Mouse (Mus musculus): ENCODE results near the gene Svs2.
"Not testable (repeated sequence)": the region's sequence is repeated elsewhere in the genome, so short reads cannot be mapped to it uniquely, and the experiment has no call there.

Svs2 gene

DNA sequence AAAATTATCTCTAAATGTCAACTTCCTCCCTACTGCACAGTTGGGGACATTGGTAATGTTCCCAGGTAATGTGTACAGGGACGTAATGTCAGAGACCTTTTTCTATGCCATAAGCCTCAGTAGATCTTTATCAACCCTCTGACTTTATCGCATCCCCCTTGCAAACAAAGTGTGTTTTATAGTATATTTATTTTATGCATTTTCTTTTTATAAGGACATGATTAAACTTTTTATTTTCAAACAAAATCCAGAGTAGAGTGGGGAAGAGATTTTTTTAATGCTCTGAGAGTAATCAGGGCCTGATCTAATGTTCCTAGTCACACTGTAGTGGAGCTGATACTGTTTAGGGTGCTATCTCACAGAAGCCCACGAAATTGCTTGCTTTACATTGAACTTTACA, at the start of gene Svs2:
Gene Svs2 (minus strand): TSS at position 101 of the 400 bp plus-strand sequence.
- no peak for DNase-seq (ENCODE audit: extremely low read depth, insufficient read length, low spot score)

DNA sequence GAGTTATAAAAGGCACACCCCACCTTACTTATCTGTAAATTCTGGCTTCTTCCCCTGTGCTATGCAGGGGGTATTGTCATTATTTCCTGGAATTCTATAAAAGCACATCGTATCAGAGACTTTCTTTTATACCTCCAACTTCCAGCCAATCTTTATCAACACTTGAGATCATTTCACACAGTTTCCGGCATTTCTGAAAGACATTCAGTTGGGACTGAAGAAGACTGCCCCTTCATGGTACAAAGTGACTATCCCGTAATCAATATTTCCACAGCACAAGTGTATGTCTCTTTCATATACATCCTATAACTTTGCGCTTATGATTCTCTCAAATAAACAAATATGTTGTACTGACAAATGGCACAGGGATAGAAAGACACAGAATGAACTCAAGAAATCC, 40.1 kb upstream of the Svs2 start, which contains the start of gene Svs4:
Gene Svs4 (minus strand): TSS at position 101 of the 400 bp plus-strand sequence.
- no peak for DNase-seq (ENCODE audit: extremely low read depth, insufficient read length, low spot score)

DNA sequence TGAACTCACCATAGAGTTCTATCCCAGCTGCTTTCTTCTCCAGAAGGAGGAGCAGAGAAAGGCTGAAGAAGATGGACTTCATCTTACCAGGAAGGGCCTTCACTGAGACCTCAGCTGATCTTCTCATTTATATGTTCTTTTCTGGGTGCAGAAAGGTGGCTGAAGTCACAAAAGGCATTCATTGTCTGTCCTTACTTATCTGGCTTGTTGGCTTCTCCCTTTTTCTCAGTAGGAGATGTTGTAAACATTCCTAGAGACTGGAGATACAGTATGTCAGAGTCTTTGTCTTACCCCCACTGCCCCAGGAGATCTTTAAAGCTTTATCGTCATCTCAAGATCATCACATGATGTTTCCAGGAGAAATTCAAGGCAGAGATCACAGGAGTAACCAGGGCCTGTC, 18.3 kb upstream of the Svs2 start, which contains the start of gene Svs3b:
Gene Svs3b (minus strand): TSS at position 101 of the 400 bp plus-strand sequence.
- not testable (repeated sequence) for DNase-seq (ENCODE audit: extremely low read depth, insufficient read length, low spot score)

DNA sequence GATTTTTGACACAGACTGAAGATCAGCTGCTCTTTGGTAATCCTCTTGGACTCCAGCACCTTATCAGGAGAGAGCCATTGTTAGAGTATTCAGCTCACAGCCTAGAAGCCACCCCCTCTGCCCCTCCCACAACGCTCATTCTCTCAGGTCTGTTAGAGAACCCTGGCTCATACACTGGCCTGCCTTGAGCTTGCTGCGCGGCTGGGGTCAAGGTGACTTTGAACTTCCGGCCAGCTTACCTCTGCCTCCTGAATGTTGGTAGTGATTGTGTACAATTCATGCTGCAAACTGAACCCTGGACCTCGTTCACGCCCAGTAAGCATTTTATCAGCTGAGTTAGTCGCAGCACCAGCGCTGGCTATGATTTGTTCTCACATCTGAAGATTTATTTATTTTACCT, 5.6 kb downstream of the Svs2 start:
- no peak for DNase-seq (ENCODE audit: extremely low read depth, insufficient read length, low spot score)

DNA sequence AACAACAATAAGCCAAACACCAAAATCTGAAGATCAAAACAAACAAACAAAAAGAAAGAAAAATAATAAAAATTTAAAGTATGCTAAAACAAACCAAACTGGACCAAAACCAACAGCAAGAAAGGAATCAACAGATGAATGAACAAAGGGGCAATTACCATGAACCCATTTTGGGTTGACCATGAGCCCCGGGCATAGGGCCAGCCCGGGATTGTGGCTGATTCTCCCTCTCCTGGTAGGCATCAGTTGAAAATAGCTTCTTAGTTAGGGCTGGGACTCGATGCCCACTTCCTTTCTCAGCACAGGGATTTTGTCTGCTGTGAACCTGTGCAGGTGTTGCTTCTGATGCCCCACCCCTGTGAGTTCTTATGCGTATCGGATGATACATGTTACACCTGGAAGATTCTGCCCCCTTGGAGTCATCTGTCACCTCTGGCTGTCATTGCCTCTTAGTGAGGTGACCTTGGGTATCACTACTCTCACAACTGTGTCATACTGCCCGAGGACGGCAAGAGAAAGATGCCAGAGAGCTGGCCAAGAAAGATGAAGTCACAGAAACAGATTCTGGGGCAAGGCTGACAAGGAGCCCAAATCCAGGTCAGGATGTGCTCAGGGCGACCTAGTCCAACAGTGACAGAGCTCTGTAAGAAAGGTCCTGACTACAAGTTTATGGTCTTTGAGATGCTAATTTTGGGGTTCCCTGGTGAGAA, 9.8 kb downstream of the Svs2 start:
- no peak for DNase-seq (ENCODE audit: extremely low read depth, insufficient read length, low spot score)

DNA sequence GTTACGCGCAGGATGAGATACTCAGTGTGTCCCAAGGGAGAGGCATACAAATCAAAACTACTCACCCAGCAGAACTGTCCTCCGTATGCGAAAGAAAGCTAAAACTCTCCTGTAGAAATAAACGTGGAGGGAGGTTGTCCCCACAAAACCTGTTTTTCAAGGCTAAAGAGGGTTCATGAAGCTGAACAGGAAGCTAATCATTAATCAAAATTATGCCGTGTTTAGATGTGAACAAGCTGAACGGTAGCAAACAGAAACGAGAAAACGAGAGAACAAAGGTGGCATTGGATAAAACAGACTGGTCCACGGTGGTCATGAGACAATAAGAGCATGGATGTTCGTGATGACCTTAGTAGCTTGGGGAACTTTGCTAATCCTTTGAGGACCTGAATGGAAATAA, 16.7 kb downstream of the Svs2 start, which contains the start of gene Wfdc15b:
Gene Wfdc15b (minus strand): TSS at position 139 of the 400 bp plus-strand sequence.
- DNase-seq (ENCODE audit: extremely low read depth, insufficient read length, low spot score): no peak

DNA sequence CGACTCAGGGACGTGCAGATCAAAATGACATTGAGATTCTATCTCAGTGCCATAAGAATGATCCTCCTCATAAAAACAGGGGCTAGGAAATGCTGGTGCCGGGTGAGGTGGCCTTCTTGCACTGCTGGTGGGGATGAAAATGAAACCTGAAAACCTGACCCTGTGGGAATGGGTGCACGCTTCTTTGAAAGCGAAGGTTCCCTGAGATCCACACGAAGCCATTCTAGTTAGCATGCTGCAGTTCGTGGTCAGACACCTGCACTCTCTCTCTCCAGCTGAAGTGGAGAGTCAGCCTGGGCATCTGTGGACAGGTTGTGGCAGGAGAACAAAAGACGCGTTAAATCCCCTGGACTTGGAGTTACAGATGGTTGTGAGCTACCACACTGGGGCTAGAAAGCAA, 19.0 kb downstream of the Svs2 start:
- no peak for DNase-seq (ENCODE audit: extremely low read depth, insufficient read length, low spot score)

DNA sequence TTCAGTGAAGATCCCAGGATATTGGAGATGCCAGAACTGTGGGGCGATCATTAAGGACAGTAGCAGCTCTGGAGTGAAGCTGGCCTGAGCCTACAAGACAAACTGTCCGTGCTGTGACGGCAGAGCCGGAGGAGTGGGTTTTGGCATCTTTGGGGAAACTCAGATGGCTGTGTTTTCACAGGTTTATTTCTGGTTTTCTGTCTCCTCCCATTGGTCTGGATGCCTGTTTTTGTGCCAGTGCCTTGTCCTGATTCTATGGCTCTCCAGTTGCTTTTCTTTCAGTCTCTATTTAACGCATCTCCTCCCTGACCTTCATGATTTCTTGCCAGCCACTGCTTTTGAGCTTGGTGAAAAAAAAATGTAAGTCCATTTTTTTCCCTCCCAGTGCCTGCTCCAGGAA, 25.6 kb downstream of the Svs2 start:
- no peak for DNase-seq (ENCODE audit: extremely low read depth, insufficient read length, low spot score)

DNA sequence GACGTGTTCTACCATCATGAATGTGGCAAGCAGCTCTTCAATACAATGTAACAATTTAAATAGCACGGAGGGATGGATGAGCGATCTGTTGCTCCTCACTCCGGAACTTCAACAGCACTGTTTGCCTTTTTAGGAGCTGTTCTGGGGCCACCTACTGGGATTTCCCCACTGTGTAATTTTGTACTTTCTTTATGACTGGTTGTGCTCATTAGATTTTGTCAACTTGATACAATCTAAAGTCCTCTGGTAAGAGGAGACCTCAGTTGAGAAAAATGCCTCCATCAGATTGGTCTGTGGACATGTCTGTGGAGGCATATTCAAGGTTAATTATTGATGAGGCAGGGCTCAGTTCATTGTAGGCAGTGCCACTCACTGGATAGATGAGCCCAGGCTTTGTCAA, 27.4 kb downstream of the Svs2 start:
- DNase-seq (ENCODE audit: extremely low read depth, insufficient read length, low spot score): no peak

DNA sequence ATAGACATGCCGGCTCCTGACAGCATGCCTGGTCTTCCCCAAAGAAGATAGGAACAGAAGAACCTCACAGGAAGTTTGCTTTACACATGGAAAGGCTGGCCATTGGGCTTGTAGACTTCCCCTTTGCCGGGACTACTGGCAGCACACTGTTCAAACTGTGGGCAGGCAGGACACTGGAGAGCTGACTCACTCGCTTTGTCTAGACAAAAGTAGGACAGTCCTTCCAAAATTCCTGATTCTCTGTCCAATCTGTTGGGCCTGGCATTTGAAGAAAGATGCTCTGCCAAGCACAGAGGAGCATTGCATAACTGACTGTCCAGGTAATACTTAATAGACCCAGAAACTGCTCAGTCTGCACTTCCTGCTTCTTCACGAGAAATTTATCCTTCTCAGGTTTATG, 31.6 kb downstream of the Svs2 start:
- no peak for DNase-seq (ENCODE audit: extremely low read depth, insufficient read length, low spot score)

DNA sequence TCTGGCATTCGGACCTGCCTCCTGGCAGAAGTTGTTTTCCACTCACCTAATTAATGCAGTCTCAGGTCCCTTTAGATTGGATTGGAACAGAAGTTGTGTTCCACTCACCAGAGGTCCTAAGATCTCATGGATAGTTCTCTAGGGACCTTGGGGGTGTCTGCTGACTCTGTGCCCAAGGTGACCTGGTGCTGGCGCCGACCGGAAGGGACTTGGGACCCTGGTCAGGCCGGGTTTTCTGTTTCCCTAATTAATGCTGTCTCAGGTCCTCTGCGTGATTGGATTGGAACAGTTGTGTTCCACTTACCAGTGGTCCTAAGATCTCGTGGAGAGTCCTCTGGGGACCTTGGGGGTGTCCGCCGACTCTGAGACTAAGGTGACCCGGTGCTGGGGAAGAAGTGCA, 32.3 kb downstream of the Svs2 start:
- not testable (repeated sequence) for DNase-seq (ENCODE audit: extremely low read depth, insufficient read length, low spot score)

DNA sequence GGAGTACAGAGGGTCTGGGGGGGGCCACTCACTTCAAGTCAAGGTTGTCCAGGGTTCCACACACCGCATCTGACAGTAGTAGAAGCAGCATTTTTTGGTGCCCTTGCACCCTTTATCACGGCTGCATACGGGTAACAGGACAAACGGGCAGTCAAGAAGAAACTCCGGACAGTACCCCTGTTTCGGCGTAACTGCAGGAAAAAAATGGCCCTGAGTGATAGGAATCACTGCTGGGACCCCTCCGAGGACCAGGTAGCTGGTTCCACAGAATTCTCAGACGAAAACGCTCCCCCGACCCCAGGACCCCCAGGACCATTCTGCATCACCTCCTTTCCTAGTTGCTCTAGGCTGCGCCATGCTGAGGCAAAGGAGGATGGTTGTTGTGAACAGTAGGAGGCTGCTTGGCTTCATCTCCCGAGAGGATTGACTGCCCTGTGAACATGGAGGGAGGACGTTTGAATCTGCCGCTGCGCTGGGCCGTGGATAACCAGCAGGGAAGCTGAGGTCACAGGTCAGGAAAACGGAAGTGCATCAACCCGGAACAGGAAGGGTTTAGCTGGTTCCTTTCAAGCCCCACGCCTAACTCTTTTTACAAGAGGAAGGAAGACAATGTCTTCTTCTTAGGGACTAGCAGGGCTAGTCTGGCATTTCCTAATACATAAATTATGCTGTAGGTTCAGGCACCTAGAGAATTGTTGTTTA, 38.5 kb downstream of the Svs2 start, which contains the start of gene Wfdc15a:
Gene Wfdc15a (minus strand): TSS at position 505 of the 702 bp plus-strand sequence.
- DNase-seq (ENCODE audit: extremely low read depth, insufficient read length, low spot score): no peak

DNA sequence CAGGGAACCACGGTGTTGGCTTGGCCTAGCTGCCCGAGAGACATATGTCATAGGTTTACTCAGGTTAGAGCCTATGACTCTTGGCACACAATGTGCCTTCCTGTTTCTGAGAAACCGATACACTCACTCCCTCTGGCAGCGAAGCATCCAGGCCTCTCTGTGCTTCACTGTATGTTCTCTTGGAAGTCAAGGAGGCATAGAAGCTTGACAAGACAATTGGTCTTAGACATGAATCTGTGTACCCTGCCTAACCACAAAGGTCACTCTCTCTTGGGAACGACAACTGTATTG, 41.6 kb downstream of the Svs2 start:
- no peak for DNase-seq (ENCODE audit: extremely low read depth, insufficient read length, low spot score)

DNA sequence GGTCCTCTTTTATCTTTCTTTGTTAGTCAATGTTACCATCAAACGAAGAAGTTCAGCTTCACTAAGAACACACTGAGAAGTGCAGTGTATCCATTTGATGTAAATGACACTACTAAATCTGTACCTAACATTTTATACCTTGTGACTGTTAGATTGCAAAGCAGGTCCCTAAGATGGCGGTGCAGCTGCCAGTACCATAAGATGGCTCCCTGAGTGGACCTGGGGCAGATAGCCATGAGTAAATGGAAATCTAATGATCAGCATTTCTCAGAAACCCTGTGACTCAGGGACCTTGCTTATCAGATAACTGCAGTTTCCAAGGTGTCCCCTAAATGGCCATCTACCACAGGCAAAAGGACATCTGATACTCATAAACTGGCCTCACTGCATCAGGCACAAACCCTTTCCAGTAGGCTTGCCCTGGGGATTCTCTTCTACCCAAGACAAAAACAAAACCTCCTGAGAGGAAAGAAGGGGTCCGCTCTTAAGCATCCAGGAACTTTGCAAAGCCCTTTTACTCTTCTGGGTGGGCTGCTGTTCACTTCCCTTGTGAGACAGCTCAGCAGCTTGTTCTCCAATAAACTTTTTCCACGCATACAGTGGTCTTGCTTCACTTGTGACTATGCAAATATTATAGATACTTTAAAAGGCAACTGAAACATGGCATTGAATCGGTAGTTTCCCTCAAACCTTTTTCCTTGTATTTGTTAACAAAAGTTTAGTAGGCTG, 42.1 kb downstream of the Svs2 start:
- no peak for DNase-seq (ENCODE audit: extremely low read depth, insufficient read length, low spot score)

DNA sequence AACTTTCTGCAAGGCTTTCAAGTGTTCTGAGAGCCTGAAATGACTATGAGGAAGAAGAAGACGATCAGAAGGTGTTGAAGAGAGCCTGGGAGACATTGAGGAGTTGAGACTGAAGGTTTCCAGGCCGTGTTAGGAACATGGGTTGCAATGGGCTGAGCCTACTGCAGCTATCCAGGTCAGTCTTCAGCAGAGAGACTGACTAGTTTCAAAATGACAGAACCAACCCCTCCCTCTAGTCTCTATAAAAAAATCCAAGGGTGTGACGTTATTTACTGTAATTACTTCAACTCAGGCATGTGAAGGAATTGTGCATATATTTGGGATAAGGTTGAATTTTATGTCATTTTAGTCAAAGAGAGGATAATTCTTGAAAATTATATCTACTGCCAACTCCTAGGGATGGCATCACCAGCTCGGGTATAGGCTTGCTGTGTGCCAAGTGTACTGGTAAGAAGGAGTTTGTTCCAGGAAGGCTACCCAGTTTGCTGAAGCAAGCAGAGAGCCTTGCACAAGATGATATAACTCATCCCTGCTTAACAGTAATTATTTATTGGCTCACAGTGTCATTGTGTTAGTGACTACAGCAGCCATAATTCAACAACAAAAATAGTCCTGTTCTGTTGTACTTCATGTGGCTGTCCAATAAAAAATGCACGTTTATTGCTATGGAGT, 43.2 kb downstream of the Svs2 start:
- no peak for DNase-seq (ENCODE audit: extremely low read depth, insufficient read length, low spot score)

DNA sequence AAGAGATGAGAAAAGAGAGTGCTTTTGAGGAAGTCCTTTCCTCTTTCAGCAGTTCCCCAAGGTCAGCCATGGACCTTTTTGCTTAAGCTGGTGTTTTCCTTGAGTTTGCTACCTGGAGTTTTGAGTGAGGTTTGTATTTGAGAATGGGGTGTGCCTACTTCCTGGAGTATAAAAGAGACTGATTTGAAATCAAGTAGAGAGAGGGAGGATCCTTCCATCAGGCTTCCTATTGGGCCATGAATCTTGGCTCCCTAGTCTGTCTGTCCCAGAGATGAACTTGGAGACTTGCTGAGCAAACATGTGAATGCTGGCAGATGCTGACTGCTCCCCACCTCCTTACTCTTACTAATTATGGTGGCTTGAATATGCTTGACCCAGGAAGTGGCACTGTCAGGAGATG, 46.0 kb downstream of the Svs2 start:
- DNase-seq (ENCODE audit: extremely low read depth, insufficient read length, low spot score): no peak

DNA sequence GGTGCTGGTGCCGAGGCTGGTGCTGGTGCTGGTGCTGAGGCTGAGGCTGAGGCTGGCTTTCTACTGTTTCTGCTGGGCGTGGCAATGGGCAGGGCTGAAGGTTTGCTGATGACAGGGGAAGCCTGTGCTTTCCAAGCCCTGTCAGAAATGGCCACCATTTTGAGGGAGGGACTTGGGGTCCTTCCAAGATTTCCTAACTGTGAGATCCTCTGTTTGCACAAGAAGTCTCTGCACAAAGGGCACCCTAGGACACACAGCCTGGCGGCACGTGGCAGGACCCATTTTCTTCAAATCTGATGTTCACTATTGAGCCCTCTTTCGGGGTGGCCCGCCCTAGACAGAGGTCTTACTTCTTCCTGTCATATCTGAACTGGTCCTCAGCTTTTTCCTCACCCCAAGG, 47.7 kb downstream of the Svs2 start, which contains the start of gene Wfdc12:
Gene Wfdc12 (minus strand): TSS at position 33 of the 400 bp plus-strand sequence.
- DNase-seq (ENCODE audit: extremely low read depth, insufficient read length, low spot score): no peak

DNA sequence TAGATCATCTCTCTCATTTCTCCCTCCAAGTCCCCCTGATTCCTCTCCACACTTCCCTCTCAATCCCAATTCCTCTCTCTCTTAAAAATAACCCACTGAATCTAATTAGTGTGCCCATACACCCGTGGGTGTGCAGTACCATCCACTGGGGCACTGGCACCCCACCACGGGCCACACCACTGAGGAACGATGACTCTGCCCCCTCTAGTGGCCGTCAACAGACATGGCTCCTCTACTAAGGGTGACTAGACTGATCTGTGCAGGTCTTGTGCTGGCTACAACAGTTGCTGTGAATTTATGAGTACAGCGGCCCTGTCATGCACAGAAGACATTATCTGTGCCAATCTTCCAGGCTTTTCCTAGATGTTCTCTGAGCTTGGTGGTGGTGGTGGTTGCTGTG, 49.5 kb downstream of the Svs2 start:
- no peak for DNase-seq (ENCODE audit: extremely low read depth, insufficient read length, low spot score)
